In genomic region chr16:95739522-95739921, GRCm38 (mm10) we compare ENCODE assay signal across 13 mouse cellular contexts. TPM values are rescaled to one million over a fixed set of nuclear protein-coding genes. Genes with fewer than 3 reads are reported as not detected.
A peak's percentile ranks its signal among the peaks of the same experiment; 100 is the strongest.
DNase-seq lines count a peak whose midpoint lies in the region; ATAC-seq and TF ChIP-seq lines count a peak whose summit lies in the region.
"Had no signal": no experiment of that assay in that cellular context is flagged by ENCODE, and none has a peak within 500 bp of the region (broad histone marks: within the 10 kb centered on the region; RNA-seq: fewer than 3 reads in every experiment).

No protein-coding gene starts in this region.

- H3K36me3 ChIP-seq in forebrain, postnatal 0 days (ENCODE audit: insufficient read depth): no peaks in the 10 kb centered on the region
- no peaks in the 10 kb centered on the region for H3K36me3 ChIP-seq in forebrain, embryonic 13.5 days (ENCODE audit: poor library complexity, severe bottlenecking)
- no peaks in the 10 kb centered on the region for H3K36me3 ChIP-seq in midbrain, embryonic 15.5 days (replicated peaks)
- H3K36me3 ChIP-seq: intestine, embryonic 15.5 days; lung, embryonic 15.5 days had no signal

- peak; percentile 50 for DNase-seq in forebrain, postnatal 0 days
- peak; percentile 91 for DNase-seq in brain, adult 2 months (ENCODE audit: low read depth, low spot score)
- DNase-seq in layer of hippocampus, adult 8-10 months (ENCODE audit: low spot score in 2 of 2): peak; percentile 56 to 59
- DNase-seq in lung, postnatal 14 days: no peak
- DNase-seq in thymus, postnatal 10 days (ENCODE audit: low spot score in 2 of 2): no peak
- DNase-seq: cerebellum, adult 11 months; heart, adult 11 months had no signal

- no peak overlapping the region for H3K9ac ChIP-seq in forebrain, postnatal 0 days
- H3K9ac ChIP-seq in forebrain, embryonic 13.5 days: no peak overlapping the region
- no peak overlapping the region for H3K9ac ChIP-seq in midbrain, embryonic 15.5 days
- H3K9ac ChIP-seq: intestine, embryonic 15.5 days; lung, embryonic 15.5 days had no signal

- no peaks in the 10 kb centered on the region for H3K27me3 ChIP-seq in forebrain, postnatal 0 days (ENCODE audit: insufficient read depth, low read length)
- no peaks in the 10 kb centered on the region for H3K27me3 ChIP-seq in forebrain, embryonic 13.5 days
- no peaks in the 10 kb centered on the region for H3K27me3 ChIP-seq in midbrain, embryonic 15.5 days (replicated peaks)
- H3K27me3 ChIP-seq: intestine, embryonic 15.5 days; lung, embryonic 15.5 days had no signal

- no peak overlapping the region for H3K4me2 ChIP-seq in forebrain, postnatal 0 days (ENCODE audit: low read depth)
- H3K4me2 ChIP-seq in forebrain, embryonic 13.5 days: no peak overlapping the region
- no peak overlapping the region for H3K4me2 ChIP-seq in midbrain, embryonic 15.5 days
- H3K4me2 ChIP-seq: intestine, embryonic 15.5 days; lung, embryonic 15.5 days had no signal

- H3K27ac ChIP-seq in forebrain, postnatal 0 days (ENCODE audit: low read depth, low read length): no peak overlapping the region
- no peak overlapping the region for H3K27ac ChIP-seq in forebrain, embryonic 13.5 days
- no peak overlapping the region for H3K27ac ChIP-seq in midbrain, embryonic 15.5 days
- H3K27ac ChIP-seq: intestine, embryonic 15.5 days; lung, embryonic 15.5 days had no signal

- H3K4me1 ChIP-seq in forebrain, postnatal 0 days (ENCODE audit: insufficient read depth): no peaks in the 10 kb centered on the region
- peaks cover 5% of the 10 kb centered on the region; the same call in 1 of the 2 replicates for H3K4me1 ChIP-seq in forebrain, embryonic 13.5 days
- H3K4me1 ChIP-seq in midbrain, embryonic 15.5 days: peaks cover 5% of the 10 kb centered on the region; the same call in 1 of the 2 replicates

- ATAC-seq in forebrain, postnatal 0 days: peak; percentile 75
- ATAC-seq in forebrain, embryonic 13.5 days: no peak
- ATAC-seq in midbrain, embryonic 15.5 days (replicated peaks): peak; percentile 60; the same call in 1 of the 2 replicates
- ATAC-seq in activated CD4-positive, CD25-positive, alpha-beta regulatory T cell, adult 4 months: no peak
- ATAC-seq: intestine, embryonic 15.5 days had no signal

- no peak for TF ChIP-seq CTCF in forebrain, postnatal 0 days (IDR thresholded peaks at IDR 0.05; ENCODE audit: low read depth)

- H3K4me3 ChIP-seq in forebrain, postnatal 0 days (ENCODE audit: low read depth, low read length): no peak overlapping the region
- no peak overlapping the region for H3K4me3 ChIP-seq in forebrain, embryonic 13.5 days
- H3K4me3 ChIP-seq in midbrain, embryonic 15.5 days: no peak overlapping the region
- H3K4me3 ChIP-seq: erythroblast, embryonic 14.5 days; intestine, embryonic 15.5 days; lung, embryonic 15.5 days had no signal

- no peaks in the 10 kb centered on the region for H3K9me3 ChIP-seq in forebrain, postnatal 0 days (ENCODE audit: low read length)
- no peaks in the 10 kb centered on the region for H3K9me3 ChIP-seq in forebrain, embryonic 13.5 days (replicated peaks)
- H3K9me3 ChIP-seq in midbrain, embryonic 15.5 days: no peaks in the 10 kb centered on the region
- H3K9me3 ChIP-seq: intestine, embryonic 15.5 days; lung, embryonic 15.5 days had no signal

- WGBS in forebrain, postnatal 0 days: 35% methylated on average over 6 of the region's 6 CpGs
- WGBS in forebrain, embryonic 13.5 days: 50% methylated on average over 6 of the region's 6 CpGs
- WGBS in midbrain, embryonic 15.5 days: 35% methylated on average over 6 of the region's 6 CpGs

RNA-seq across cellular contexts. Expression of gene Ets2, which starts 37.6 kb away (rescaled TPM):
- 21.3 and 27.4 TPM in 2 replicates for total RNA-seq in forebrain, postnatal 0 days (2014; rRNA removed)
- 15.5 and 18.2 TPM in 2 replicates for polyA plus RNA-seq in forebrain, postnatal 0 days (2015; fragmentation: Nextera tagmentation; extraction: Ambion mirVana)
- polyA plus RNA-seq in forebrain, embryonic 13.5 days (2015; fragmentation: Nextera tagmentation; extraction: Ambion mirVana): 9.3 and 10.7 TPM in 2 replicates
- total RNA-seq in layer of hippocampus, adult 8-10 months (2022): 10 to 100 TPM; 67.2 to 81.0 (median 75.2) TPM
- polyA plus RNA-seq in midbrain, embryonic 15.5 days (2015; fragmentation: Nextera tagmentation; extraction: Ambion mirVana): 18.0 TPM in 2 replicates
- 1 to 10 TPM; 4.2 to 4.3 TPM for polyA plus RNA-seq in activated CD4-positive, CD25-positive, alpha-beta regulatory T cell, adult 4 months (2017; shearing (Covaris generic))

Comparison
In these comparisons a context has a peak if more than half of its experiments do, and no peak if none do; other contexts are left out.
1. ATAC-seq: peak in forebrain, postnatal 0 days (single experiment) and midbrain, embryonic 15.5 days (single experiment); none in forebrain, embryonic 13.5 days (single experiment) and activated CD4-positive, CD25-positive, alpha-beta regulatory T cell, adult 4 months (single experiment).
2. DNase-seq: peak in forebrain, postnatal 0 days (single experiment), brain, adult 2 months (single experiment) and layer of hippocampus, adult 8-10 months (2 of 2); none in lung, postnatal 14 days (single experiment) and thymus, postnatal 10 days (0 of 2).